Mouse (Mus musculus) ES-CJ7 (cell line): ENCODE data around the gene Wasl.

Source experiments
- DNase-seq: peaks from one replicate; pipeline ENCODE4 v3.0.0; 2011; ENCODE audit warnings: low read depth, low spot score

Wasl gene

GRCm38 (mm10) chr6:24645346-24646053 is 19.3 kb downstream of the Wasl start:
- DNase-seq, result no peak

GRCm38 (mm10) chr6:24642960-24643359 is 21.8 kb downstream of the Wasl start:
- no peak for DNase-seq

- DNase-seq, result no peak
Measured at GRCm38 (mm10) chr6:24642161-24642560, 22.6 kb downstream of the Wasl start.

DNA sequence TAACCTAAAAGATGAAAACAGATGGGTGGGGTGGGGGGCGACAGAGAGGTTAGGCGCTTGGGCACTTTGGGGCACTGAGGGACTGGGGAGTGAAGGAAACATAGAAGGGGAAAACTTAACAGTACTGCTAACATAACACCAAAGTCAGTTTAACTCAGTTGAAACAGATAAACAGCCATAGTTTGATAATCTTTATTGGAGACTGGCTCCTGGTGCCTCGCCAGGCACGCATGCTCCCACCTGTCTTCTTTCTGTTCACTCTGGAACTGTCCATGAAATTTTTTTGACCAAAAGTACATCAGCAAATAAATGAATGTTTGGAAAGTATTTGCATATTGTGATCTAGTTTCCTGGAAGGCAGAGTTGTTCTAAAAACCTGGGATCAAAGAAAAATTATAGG is 23.5 kb downstream of the Wasl start:
- no peak for DNase-seq

GRCm38 (mm10) chr6:24635814-24636213 is 29.0 kb downstream of the Wasl start:
- DNase-seq, result no peak

GRCm38 (mm10) chr6:24634065-24634464 is 30.7 kb downstream of the Wasl start:
- no peak for DNase-seq

DNA sequence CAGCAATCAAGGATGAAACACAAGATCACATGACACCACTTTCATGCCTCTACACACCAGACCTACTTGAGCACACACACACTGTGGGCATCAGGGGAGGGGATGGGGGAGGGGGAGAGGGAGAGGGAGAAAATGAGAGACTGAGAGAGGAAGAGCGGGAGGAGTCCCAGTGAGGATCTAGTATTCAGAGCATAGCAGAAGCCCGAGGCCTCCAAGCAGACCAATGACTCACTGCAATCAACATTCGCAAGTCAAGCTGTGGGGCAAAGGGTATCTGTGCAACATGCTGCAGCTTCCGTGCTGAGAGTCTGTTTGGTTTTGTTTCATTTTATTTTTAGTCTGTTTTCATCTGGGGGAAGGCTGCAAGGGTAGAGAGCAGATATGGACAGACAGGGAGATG is 32.7 kb downstream of the Wasl start:
- DNase-seq, result no peak

- DNase-seq, result no peak
Measured at GRCm38 (mm10) chr6:24628499-24628898, 36.3 kb downstream of the Wasl start.

DNA sequence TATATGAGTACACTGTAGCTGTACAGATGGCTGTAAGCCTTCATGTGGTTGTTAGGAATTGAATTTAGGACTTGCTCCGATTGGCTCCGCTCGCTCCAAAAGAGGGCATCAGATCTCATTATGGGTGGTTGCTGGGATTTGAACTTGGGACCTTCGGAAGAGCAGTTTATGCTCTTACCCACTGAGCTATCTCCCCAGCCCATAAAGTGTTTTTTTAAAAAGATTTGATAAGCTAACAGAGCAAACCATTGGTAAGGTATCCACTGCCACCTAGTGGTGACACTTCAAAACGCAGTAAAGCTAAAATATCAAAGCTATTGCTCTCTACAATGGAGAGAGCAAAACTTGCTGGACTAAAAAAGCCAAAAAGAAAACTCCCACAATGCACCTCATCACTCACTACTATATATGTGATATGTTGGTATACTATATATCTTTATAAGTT is 37.2 kb downstream of the Wasl start:
- peak; percentile 58 for DNase-seq

- DNase-seq, result peak; percentile 34
Measured at GRCm38 (mm10) chr6:24622098-24622497, 42.7 kb downstream of the Wasl start.

DNA sequence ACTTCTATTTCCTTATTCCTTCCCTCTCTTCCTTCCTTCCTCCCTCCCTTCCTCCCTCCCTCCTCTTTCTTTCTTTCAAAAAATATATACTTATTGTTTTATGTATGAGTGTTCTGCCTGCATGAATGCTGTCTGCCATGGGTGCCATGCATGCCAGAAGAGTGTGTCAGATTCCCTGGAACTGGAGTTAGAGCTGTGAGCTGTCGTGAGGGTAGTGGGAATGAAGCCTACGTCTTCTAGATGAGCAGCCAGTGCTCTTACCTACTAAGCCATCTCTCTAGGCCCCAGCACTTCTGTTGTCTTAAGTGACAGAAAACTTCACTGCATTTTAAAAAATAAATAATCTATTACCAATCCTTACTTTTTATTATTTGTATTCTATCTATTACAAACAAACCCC is 43.9 kb downstream of the Wasl start:
- no peak for DNase-seq

GRCm38 (mm10) chr6:24619285-24620045 is 45.3 kb downstream of the Wasl start:
- DNase-seq, result no peak

- no peak for DNase-seq
Measured at GRCm38 (mm10) chr6:24616746-24617145, 48.1 kb downstream of the Wasl start.

- no peak for DNase-seq
Measured at GRCm38 (mm10) chr6:24613918-24614317, 50.9 kb downstream of the Wasl start.

DNA sequence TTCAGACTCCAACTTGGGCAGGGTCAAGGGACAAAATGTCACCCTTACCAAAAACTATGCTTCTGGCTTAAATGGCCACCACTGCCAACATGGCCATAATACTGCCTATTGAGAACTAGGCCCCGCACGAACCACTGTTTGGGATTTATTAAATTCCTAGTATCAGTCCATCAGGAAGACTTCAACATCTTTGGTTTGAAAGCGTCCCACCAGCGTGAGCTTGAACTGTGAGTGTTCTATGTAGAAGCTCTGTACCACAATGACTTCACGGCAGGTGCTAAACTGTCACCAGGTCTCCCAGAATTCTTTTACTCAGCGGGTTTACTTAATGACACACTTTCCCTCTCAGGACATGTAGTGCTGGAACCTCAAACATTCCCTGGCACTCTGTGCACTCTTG is 51.5 kb downstream of the Wasl start:
- DNase-seq, result no peak

GRCm38 (mm10) chr6:24612074-24612755 is 52.6 kb downstream of the Wasl start:
- no peak for DNase-seq

DNA sequence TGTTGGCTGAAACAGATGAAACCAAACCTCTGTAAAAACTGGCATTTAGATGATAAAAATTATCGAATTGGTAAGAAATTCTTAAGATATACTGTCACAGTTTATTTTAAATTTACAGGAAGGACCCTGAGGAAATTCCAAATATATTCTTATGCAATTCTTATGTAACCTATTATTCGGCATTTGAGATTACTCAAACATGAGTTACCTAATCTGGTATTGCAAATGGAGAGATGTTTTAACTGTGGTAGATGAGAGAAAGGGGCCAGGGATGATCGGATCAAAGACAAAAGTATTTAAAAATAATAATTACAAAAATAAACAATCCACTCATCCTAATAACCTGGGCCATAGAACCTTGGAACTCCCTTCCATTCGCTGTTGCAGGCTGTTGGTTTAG is 54.5 kb downstream of the Wasl start:
- DNase-seq, result no peak

- no peak for DNase-seq
Measured at GRCm38 (mm10) chr6:24609531-24609930, 55.3 kb downstream of the Wasl start.

GRCm38 (mm10) chr6:24608682-24609081 is 56.1 kb downstream of the Wasl start:
- DNase-seq, result no peak

- DNase-seq, result peak; percentile 19
Measured at GRCm38 (mm10) chr6:24608129-24608528, 56.7 kb downstream of the Wasl start.

- DNase-seq, result no peak
Measured at GRCm38 (mm10) chr6:24607531-24607930, 57.3 kb downstream of the Wasl start.

DNA sequence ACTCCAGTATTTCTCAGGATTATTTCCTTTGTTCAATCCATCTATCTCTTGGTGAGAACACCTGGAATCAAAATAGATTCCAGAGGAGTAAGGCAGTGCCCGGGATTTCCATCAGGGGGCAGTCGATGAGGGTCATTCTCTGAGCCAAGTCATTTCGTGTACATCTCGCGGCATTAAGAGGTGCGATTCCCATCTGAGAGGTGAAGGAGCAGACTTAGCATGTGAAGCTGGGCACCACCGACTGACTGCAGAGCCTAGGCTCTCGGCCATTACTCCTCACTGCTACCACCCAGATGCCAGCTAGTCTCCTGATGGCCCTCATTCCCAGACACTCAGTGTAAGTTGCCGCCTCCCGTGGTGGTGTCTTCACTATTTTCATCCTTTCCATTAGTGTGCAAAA is 58.3 kb downstream of the Wasl start:
- peak; percentile 26 for DNase-seq

- no peak for DNase-seq
Measured at GRCm38 (mm10) chr6:24605631-24606030, 59.2 kb downstream of the Wasl start.
